Mouse (Mus musculus) embryonic stem cell, embryonic (primary cell): Measurements from ENCODE around the gene Slc7a6os.

Experiments used
- CTCF ChIA-PET, 4 experiments: fragments of 300-600 bp in 2 of 4; fragments of 350-600 bp in 2 of 4; sonication (Branson Sonifier 250); formaldehyde crosslinking; loops; one replicate each; lab custom pipeline; 2022; ENCODE audit warnings: inconsistent platforms in 2 of 4; lab: Charles Lee
- POLR2A ChIA-PET, 4 experiments: fragments of 300-600 bp in 2 of 4; fragments of 350-600 bp in 2 of 4; sonication (Branson Sonifier 250); formaldehyde crosslinking; loops; one replicate each; lab custom pipeline; 2022; ENCODE audit warnings: antibody characterized with exemption in 4 of 4, inconsistent platforms in 1 of 4; lab: Charles Lee

Slc7a6os gene

GRCm38 (mm10) chr8:106158381-106158780 is 52.4 kb downstream of the Slc7a6os start:
- POLR2A ChIA-PET, result interaction anchor here in 2 of 4 experiments (0.6 to 1.3 kb wide), 2 partner anchors 8 to 19 kb away, joined by 3 to 4 read pairs; partner anchors contain the start of gene Pla2g15 (in 1 of the 2)

DNA sequence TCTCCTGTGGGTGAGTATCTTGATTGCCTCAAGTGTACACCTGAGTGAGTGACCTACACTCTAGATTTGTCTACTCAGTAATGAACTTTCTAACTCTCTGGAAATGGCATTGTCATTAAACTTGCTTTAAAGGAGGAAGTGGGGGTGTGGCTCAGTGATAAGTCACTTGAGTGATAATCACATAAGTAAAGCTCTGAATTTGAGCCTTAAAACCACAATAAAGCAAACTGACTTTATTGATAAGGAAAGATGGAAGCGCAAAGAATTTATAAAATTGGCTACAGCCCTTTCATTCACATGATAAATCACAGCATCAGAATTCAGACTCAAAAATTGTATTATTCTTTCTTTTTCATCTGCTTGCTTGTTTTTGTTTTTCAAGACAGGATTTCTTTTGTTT is 53.3 kb downstream of the Slc7a6os start:
- CTCF ChIA-PET, result interaction anchor here in 1 of 4 experiments (0.6 to 0.7 kb wide), 2 partner anchors 227 to 875 kb away, joined by 3 to 6 read pairs; no protein-coding TSS in a partner anchor
- POLR2A ChIA-PET, result no interaction called here

More at GRCm38 (mm10) chr8:106158381-106158780, 52.4 kb downstream of the Slc7a6os start:
- CTCF ChIA-PET, result interaction anchor here in 1 of 4 experiments (0.6 kb wide), 1 partner anchor 376 kb away, joined by 3 read pairs; no protein-coding TSS in a partner anchor

DNA sequence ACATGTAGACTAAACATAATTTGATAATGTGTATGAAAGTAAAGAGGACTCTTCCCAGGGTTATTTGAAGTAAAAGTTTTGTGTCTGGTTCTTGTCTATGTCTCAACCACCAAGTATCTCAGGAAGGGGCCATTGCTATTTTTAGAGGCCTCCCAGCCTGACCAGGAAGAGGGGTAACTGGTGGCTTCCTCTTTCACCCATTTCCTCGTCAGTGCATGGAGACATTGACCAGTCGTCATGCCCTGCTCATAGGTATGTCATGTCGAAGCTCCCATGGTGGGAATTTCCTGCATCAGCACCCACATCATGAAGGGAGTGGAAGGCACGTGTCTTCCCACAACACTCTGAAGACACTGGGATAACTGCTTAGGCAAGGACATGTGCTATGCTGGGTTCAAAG is 57.9 kb downstream of the Slc7a6os start:
- ChIA-PET CTCF (interaction anchor here in 1 of 4 experiments (0.7 kb wide), 1 partner anchor 101 kb away, joined by 3 read pairs; no protein-coding TSS in a partner anchor), POLR2A (interaction anchor here in 1 of 4 experiments (0.6 kb wide), 1 partner anchor 12 kb away, joined by 3 read pairs; no protein-coding TSS in a partner anchor)

GRCm38 (mm10) chr8:106151041-106151440 is 59.7 kb downstream of the Slc7a6os start:
- CTCF ChIA-PET, result interaction anchor here in 1 of 4 experiments (1.6 kb wide), 1 partner anchor 15 kb away, joined by 11 read pairs; no protein-coding TSS in a partner anchor

More at GRCm38 (mm10) chr8:106151041-106151440, 59.7 kb downstream of the Slc7a6os start:
- POLR2A ChIA-PET, result interaction anchor here in 3 of 4 experiments (1.0 to 2.8 kb wide), 9 partner anchors 9 to 181 kb away, joined by 3 to 21 read pairs (median 7); partner anchors contain the start of genes Esrp2 (in 1 of the 3), Prmt7 (in 1 of the 3), Slc7a6 (in 1 of the 3) and Slc7a6os (in 1 of the 3)
